Mouse (Mus musculus) right cerebral cortex, postnatal 4 days (tissue): Measurements from ENCODE around the gene Ism1.

ENCODE experiments used
- DNase-seq: peaks from one replicate; pipeline ENCODE4 v3.0.0-alpha.2; 2022

The Ism1 gene

DNA sequence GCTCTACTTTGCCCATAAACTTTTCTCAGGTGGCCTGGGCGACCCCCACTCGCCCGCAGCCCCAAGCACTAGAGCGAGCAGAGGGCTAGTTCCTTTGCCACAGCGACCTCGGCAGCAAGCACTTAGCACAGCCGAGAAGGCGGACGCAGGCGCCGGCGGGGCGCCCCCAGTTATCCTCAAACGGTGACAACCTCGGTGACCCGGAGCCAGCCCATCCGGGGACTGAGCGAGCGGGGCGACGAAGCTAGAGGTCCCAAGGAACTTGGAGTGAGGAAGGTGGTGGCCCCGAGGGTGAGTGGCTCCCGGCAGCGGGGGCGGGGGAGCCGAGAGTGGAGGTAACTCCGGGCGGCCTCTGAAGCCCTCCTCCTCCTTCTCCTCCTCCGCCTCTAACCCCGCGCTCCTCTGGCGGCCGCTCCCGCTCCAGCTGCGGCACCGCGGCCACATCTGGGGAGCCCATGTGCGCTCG is at the start of gene Ism1:
Gene Ism1, plus strand, starts transcription at position 370 of the 466 bp plus-strand sequence.
- DNase-seq, result peak; percentile 25

DNA sequence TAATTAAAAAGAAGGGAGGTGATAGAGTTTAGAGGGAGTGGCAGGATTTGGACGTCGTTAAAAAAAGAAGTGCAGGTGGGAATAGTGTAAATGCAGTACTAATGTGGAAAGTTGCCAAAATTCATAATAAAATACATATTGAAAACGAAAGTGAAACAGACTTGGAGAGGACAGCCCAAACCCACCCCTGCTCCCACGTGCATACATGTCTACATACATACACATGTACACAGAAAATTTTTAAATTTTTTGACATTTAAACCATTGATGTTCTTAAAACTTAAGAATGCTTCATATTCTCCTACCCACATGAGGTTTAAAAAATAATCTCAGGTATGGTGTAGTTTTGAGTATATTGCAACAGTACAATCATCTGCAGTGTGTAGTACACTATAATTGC is 49.2 kb upstream of the Ism1 start:
- DNase-seq, result no peak

DNA sequence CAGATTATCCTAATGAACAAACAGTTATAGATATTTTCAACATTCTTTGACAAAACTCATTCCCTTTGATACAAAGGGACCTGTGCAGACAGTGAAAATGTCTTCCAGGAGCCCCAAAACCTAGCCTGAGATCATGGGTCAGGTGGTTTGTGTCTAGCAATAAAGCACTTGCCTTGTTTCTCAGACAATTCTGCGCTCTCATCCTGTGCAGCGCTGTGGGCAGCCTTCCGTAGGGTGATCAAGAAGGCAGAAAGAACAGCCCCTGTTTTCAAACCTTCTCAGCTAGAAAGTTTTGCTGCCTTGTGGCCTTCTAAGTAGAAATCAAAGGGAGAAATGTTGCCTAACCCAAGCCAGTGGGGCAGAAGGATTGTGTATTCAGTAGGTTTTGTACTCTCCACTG is 48.3 kb upstream of the Ism1 start:
- no peak for DNase-seq

DNA sequence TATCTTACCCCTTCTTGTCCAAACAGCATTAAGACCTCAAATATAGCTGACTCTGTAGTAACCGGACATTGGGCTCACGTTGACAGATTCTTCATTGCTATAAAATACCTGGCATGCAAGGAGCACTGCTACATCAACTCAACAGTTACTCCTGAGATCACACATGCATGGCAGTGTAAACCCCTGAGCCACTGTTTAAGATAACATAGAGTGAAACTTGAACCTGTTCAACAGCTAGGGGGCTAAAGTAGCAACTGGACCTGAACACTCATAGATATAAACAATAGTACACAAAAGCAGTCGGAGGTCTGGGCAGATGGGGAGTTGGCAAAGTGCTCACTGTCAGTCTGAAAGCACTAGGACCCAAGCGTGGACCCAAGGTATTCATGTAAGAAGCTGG is 43.5 kb upstream of the Ism1 start:
- no peak for DNase-seq

DNA sequence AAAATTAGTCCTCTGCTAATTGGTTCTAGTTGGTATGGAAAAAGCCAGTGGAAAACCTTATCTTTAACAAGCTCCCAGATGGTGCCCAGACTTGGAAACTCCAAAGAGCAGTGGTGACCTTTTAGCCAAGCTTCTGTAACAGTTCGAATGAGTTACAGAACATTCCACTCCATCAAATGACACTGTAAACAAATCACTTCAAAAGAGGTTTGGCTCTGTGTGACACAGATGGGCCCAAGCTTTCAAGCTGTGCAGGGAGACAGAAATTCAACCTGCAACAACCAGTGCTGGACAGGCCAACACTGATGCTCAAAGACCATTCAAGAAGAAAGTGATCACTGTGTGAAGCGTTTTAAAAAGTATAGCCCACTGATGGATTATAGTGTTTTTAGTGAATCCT is 40.1 kb upstream of the Ism1 start:
- DNase-seq, result no peak

DNA sequence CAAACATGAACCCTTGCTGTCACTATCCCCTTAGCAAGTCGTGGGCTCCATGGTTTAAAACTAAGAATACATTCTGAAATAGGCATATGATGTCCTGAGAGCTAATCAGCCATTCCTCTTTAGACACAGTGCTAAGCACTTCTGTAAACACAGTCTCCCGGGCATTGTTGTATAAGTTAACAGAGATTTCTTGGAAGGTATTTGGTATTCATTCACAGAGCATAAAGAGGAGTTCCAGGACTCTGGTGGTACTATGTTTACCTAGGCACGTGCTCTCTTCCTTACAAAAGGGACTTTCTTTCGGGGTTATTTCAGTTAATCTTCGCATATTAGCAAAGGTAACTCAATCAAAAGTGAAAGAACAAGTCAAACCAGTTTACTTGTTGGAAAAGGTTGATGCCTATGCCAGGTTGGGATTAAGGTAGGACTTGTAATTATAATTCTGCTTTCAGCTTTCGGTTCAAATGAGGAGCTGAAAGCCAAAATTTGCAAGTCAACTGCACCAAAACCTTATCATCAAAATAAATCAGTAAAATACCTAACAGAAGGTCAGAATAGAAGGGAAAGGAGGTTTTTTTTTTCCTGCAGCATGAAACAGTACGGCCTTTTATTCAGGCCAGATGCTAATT is 36.1 kb upstream of the Ism1 start:
- no peak for DNase-seq

DNA sequence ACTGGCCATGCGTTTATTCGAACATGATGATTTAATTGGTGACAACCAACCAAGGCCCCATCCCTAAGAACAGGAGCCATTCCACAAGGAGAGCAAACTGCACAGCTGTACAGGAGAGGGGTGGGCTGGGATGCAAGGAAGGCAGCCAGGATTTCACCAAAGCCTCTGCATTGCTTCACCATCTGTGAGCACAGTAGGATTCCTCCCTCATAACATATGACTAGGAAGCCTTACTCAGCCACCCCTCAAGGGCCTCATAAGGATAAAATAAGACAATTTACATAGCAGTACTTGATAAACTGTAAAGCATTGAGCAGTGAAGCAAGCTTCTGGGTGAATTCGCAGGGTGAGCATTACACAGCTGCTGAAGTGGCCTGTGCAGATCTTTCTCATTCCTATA is 28.5 kb upstream of the Ism1 start:
- no peak for DNase-seq

DNA sequence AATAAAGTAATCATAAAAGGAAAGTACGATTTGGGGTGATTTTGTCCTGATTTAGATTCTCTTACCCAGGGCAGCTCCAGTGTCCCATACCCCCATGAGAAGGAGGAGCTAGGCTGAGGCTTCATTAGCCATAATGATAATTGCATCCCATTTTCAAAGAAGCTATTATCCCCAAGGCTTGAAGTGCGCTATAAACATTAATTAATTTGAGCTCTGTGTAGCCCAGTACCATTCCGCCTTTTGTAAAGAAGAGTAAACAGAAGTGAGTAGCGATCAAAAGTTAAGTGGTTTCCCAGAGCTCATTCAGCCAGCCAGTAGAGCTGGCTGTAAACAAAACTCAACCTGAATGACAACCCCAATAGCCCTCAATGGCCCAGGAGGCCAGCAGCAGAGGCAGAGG is 21.2 kb upstream of the Ism1 start:
- DNase-seq, result no peak

DNA sequence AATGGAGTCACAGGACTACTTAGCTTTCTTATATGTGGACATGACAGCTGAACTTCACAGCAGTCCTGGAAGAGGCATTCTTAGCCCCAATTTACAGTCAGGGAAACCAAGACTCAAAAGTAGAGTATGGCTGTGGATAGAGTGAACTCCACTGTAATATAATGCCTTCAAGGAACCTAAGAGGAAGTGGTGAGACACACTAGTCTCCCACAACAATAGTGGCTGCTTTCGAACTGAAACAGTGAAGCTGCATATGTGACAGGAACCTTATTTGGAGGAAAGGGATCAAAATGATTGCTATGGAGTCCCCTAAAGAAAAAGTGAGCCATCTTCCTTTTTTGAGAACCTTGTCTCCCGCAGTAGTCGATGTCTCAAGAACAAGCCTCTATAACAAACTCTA is 6.1 kb upstream of the Ism1 start:
- no peak for DNase-seq

DNA sequence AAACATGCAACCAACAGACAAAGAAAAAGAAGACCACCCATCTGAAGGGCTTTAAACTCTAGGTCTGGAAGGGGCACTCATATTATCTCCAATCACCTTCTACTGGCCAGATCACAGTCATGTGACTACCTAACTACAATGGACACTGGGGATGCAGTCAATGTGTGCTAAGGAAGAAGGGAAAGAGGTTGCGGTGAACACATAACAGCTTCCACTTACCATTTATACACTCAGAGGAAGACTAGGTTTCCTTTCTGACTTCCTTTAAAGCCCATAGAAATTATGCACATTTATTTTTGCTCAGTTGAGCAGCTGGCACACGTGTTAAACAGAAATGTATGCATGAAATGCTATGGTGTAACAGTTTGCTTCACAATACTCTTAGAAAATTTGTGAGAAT is 5.6 kb upstream of the Ism1 start:
- no peak for DNase-seq

DNA sequence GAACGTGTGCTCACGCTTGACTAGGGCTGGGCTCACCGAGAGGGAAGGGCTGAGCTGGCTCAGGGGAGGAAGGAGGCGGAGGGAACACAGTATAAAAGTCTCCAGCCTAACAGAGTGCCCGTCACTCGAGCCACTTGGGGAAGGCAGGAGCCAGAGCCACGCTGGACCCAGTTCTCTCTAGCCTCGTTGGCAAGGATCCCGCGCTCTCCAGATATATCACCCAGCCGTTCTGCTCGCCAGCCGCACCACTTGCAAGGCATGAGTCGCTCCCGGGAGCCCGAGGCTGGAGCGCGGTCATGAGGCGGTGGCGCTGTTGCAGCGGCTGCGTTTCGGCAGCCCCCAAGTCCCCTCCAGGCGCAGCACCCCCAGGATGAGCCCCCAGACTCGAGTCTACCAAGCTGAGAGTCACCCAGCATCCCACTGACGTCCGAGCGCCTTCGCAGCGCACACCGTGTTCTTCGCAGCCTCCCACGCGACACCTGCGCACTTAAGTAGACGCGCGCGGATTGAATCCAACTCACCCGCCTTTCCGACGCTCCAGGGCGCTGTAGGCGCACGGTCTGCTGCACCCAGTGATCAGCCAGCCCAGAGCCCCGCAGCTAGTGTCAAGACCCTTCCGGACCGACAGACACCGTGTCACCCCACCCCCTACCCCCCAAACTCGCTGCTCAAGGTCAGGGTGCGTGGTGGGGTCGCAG is 764 bp upstream of the Ism1 start:
- peak; percentile 62 for DNase-seq

DNA sequence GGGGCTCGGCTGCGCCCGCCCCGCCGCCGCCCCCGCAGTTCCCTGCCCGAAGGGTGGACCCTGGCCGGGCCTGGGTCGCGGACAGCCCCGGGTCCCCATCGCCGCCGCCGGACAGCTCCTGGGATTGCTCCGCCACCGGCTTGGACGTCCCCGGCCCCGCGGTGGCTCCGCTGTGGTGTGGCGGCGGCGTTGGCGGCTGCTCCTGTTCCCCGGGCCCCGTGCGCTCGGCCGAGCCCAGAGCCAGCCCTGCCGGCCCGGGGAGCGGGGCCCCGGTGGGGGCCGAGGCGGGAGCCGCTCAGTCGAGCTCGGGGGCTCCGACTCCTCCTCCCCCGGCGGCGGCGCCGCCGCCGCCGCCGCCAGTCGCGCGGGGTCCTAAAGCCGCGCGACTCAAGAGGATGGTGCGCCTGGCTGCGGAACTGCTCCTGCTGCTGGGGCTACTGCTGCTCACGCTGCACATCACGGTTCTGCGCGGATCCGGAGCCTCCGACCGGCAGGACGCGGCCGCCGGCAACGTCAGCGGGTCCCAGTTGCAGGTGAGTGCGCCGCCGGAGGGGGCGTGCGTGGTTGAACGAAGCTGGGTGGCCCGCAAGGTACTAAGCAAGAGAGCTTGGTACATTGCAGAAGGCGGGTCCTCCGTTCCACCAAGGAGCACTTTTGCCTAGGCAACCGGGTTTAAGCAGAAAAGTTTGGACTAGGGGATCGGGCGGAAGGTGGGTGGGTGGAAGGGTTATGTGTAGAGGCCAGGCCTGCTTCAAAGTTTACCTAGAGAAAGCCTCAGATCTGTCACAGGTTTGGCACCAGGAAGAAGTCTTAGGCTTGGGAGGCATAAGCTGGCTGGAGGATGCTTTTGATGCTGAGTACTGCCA is 530 bp downstream of the Ism1 start:
- DNase-seq, result peak; percentile 57

DNA sequence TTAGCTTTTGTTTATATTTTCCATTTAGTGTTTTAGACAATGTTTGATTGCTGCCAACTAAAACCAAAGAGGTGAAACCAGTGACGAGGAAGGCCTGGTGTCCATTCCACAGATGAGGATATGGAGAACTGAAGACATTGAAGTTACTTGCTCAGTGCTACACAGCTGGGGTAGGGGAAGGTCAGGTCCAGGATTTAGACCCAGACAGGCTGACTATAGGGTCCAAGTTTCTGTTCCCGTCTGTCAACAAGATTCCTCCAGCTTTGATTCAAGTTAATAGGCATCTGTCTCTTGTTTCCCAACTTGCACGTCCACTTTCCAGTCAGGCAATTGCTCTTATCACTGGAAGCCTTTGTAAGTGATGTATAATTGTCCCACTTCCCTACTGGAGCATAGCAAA is 4.6 kb downstream of the Ism1 start:
- DNase-seq, result no peak

DNA sequence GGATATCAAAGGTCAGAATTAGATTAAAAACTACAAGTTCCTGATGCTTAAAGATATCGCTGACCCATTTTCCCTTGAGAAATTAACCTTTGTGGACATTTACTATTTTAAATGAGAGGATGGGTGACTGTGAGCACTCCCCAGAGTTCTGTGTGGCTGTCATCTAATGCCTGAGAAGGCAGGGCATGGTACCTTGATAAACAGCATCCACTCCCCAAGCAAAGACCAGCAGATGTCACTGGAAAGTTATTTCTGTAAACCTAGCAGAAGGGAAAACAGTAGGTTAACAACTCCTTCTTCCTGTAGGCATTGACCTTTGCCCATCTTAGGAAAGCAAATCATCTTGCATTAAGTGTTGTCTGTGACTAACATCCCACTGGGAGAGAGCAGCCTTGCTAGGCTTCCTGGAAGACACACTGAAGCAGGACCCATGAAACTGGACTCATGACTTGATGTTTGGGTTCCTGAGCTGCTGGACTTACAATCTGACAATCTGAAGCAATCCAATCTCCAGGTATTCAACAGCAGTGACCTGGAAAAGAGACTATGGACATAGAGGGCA is 11.5 kb downstream of the Ism1 start:
- DNase-seq, result no peak

DNA sequence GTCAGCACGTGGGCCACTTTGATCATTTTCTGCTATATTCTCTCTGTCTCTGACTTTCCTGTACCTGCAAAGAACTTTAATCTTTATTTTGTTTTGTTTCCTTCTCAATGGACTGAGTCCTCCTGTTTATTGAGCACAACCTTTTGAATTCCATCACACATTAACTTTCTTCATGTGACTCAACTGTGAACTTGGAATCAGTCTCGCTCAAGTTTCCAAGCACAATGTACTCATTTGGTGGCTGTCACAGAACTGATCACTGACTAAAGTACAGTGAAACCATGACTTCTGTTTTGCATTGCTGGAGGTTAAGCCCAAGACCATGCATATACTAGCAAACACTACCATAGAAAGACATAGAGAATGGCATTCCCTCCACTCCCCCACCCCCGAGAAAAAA is 15.5 kb downstream of the Ism1 start:
- DNase-seq, result no peak

DNA sequence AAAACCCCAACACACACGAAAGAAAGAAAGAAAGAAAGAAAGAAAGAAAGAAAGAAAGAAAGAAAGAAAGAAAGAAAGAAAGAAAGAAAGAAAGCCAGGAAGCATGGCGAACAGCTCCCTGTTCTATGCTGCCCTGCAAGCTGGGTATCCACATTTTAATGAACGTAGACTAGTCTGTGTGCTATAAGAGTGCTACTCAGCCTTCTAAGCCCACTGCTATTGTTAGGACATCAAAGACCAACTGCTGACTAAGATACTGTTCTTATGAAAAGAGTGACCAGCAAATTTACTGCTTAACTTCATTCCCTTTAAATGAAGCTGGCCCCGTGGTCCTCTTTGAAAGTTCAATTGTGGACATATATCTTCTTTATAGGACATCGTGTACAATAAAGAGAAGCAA is 16.7 kb downstream of the Ism1 start:
- DNase-seq, result no peak

DNA sequence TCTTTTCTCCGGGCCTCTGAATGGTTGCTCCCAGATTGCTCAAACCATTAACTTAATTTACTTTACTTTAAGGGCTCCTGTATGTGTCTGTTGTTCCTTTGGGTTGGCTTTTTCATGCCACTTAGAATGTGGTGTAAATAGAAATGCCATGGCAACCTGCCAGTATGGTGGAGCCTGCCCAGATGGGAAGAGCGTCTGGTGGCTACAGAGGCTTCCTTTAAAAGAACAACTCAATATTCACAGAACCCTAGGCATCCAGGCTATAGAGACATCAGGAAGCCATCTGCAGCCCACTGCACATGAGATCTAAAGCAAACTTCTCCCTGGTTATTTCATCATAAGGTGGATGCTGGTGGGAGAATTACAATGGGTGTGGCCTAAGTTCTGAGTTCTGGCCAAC is 18.6 kb downstream of the Ism1 start:
- peak; percentile 11 for DNase-seq

DNA sequence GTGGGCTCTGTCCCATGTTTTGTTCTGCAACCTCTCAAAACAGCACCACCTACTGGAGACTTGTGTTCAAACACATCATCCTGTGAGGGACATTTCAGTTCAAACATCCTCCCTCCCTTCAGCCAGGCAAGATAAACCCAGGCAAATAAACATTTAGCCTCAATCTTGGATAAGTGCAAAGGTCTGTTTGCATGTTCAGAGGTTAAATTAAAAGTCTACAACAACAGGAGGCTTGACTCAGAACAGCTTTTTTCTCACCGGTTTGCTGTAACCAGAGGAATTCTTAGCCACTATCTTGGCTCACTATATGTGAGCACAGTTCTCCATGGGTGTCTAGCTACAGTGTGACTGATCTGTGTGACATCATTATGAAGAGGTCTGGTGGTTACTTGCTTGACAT is 22.6 kb downstream of the Ism1 start:
- no peak for DNase-seq

DNA sequence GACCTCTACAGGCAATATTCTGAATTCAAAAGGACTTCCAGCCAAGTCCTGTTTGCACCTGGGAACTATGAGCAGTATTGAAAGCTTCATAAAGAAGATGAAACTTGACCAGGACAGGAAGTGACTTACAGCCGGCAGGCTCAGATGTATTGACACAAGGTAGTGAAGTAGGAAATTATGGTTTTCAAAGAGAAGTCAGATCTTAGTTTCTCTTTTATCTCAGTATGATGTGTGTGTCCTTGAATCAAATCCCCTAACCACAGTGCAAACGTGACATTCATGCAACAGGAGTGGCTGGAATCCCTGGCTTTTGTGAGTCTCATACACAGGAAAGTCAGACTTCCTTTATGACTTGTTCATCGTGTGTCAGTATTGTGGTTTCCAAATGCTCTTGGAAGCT is 27.0 kb downstream of the Ism1 start:
- DNase-seq, result no peak

DNA sequence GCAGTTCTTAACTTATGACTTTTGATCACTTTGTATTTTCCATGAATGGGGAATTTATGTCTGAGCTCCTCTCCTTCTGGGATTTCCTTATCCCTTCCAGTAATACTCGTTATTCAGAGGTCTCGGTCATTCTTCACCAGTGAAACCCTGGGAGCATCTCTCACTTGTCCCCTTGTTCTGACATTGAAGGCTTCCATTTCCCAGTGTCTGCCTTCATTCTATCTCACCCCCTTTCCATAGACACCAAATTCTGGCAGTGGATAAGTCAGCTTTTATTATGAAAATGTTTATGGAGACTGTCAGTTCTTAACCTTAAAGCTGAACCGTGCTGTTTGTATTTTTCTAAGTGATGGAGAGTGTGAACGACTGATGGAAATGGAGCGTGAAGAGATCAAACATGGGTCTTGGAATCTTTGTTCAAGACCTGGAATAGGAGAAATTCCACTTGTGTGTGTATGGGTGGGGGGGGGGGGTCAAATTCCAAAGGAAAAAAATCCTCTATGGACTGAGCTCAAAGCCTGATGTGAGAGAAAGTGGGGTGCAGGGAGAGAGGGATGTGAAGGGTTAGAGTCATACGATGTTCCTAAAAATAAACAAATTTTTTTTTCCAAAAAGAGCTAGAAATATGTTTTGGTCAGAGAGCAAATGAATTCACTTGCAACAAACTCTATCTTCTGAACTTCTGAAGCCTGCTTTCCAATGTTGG is 30.4 kb downstream of the Ism1 start:
- DNase-seq, result no peak

DNA sequence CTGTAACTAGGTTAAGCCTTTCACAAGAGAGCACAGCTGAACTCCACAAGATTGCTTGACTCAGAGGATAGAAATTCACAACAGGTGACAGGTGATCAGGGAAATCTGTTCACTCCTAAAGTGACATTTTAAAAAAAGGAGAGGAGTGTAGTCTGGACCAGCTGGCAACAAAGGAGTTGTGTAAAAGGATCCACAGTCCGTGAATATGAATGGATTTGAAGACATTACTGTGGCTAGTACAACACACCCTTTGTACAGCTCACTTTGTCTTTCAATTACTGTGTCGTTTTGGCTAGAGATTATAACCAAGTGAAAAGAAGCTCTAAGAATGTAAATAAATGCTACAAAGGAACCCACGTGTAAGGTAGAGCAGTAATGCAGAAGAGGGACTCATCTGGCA is 33.7 kb downstream of the Ism1 start:
- DNase-seq, result no peak

DNA sequence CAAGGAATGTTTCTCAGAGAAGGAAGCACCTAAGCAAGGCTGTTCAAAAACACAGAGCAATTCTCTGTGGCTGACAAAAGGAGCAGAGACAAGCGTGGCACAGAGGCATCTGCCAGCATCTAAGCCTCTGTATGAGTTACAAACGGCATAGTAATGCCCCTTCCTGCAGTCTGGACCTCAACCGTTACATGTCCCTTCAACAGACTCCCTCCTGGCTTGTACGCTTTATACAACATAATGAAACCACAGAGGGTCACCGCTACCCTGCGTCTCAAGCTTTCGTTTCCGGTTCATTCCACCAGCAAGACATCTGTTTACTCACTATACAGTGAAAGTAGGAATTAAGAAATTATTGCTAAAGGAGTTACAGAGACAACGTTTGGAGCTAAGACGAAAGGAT is 34.1 kb downstream of the Ism1 start:
- no peak for DNase-seq

DNA sequence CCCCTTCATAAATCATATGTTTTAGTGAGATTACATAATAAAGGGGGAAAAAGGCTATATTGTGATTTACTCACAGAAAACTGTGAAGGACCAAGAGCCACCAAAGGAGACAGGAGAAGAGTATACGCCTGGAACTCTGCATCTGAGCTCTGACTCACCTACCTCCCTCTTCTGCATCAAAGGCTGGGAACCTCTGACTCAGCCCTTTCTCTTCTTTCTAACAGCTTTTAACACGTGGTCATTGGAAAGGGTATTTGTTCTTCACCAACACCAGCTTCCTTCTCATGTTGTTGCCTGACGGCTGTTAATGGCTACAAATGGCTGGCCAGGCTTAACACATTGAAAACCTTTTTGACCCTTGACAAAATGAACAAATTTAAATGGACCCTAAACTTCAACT is 36.2 kb downstream of the Ism1 start:
- no peak for DNase-seq
